Mouse (Mus musculus) neural tube, embryonic 11.5 days (tissue): ENCODE results near the gene Eva1c. TPM values are rescaled to one million over a fixed set of nuclear protein-coding genes. Genes with fewer than 3 reads are reported as not detected.

Experiments
- ATAC-seq: fragments of 200-750 bp; cut with Nextera tagmentation; 2 replicates; pipeline ENCODE4 v1.8.0; 2017; ENCODE audit warnings: moderate number of reproducible peaks, mild to moderate bottlenecking, moderate TSS enrichment, moderate library complexity; ENCODE audit not compliant: insufficient read depth, low FRiP score, low TSS enrichment
- DNase-seq: peaks from one replicate; pipeline ENCODE4 v3.0.0-alpha.2; 2015; ENCODE audit warnings: low spot score
- H3K27ac ChIP-seq: fragments of 300-500 bp; sonication (generic); 2 replicates; pipeline ENCODE4 v1.5.1; 2014; ENCODE audit warnings: low read depth, mild to moderate bottlenecking, low read length
- H3K27me3 ChIP-seq: fragments of 300-500 bp; sonication (generic); 2 replicates; pipeline ENCODE4 v1.6.1; 2014; ENCODE audit warnings: mild to moderate bottlenecking, low read length, mixed read lengths; ENCODE audit not compliant: control insufficient read depth, insufficient read depth
- H3K36me3 ChIP-seq: fragments of 300-500 bp; sonication (generic); 2 replicates; pipeline ENCODE4 v1.6.1; 2014; ENCODE audit warnings: mild to moderate bottlenecking, low read length, moderate library complexity, mixed read lengths; ENCODE audit not compliant: control insufficient read depth, insufficient read depth
- H3K4me1 ChIP-seq: fragments of 300-500 bp; sonication (generic); 2 replicates; pipeline ENCODE4 v1.6.1; 2014; ENCODE audit warnings: low read length, mixed read lengths; ENCODE audit not compliant: control insufficient read depth, insufficient read depth
- H3K4me2 ChIP-seq: fragments of 300-500 bp; sonication (generic); 2 replicates; pipeline ENCODE4 v1.6.1; 2014; ENCODE audit warnings: low read depth, mild to moderate bottlenecking, moderate library complexity
- H3K4me3 ChIP-seq: fragments of 300-500 bp; sonication (generic); 2 replicates; pipeline ENCODE4 v1.5.1; 2014; ENCODE audit warnings: low read depth, low read length
- H3K9ac ChIP-seq: fragments of 300-500 bp; sonication (generic); 2 replicates; pipeline ENCODE4 v1.6.1; 2014; ENCODE audit warnings: mild to moderate bottlenecking, low read length
- H3K9me3 ChIP-seq: fragments of 300-500 bp; sonication (generic); 2 replicates; pipeline ENCODE4 v1.6.1; 2016; ENCODE audit warnings: low read length; ENCODE audit not compliant: control insufficient read depth
- WGBS: fragments of 180-500 bp; shearing (Covaris S2); extraction: QIAGEN DNeasy Blood & Tissue Kit; methylation state at CpG from one replicate; pipeline ENCODE4 v1.1.7; 2014; 5-methylcytosine and 5-hydroxymethylcytosine counted together
- polyA plus RNA-seq: library from polyadenylated mRNA; unstranded; fragments of >200 nt; fragmentation: Nextera tagmentation; extraction: Ambion mirVana; gene quantifications from 2 replicates; pipeline ENCODE4 v1.2.1, GENCODE M21; 2014

The Eva1c gene
- polyA plus RNA-seq, 1 experiment from 2014 or later, result 0.73 TPM

DNA sequence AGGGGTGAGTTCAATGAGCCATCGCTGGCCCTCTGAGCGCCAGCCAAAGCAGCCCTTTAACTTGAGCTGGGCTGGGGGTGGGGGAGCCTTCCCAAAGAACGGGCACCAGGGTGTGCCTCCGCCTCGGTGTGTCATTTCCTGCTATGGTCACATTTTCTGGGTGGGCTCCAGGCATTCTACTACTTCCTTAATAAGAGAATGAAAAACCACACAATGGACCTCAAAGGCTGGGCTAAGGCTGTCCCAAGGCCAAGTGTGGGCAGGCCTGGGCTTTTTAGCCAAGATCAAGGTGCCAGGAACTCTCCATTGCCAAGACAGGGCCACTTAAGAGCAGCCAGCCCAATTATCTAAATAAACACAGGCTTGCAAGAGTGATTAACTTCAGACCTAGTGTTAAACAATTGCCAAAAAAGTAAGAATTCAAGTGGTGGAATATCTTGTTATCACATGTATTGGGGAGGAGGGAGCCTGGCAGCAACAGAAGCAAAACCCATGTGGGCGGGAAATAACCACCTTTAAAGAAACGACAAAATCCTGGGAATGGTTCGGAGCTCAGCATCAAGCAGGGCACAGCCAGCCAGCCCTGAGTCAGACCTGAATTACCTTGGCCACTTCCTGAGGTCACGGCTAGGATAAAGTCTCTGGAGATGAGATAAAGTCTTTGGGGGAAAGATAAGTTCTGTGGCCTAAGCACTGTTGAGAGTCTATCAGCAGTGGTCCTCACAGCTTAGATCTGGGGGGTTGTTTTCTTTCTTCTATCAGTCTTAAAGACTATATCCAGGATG, 59.5 kb downstream of the Eva1c start:
- Histone ChIP-seq H3K27me3 (no peaks in the 10 kb centered on the region), H3K9ac (no peak overlapping the region; the same call in 1 of the 2 replicates), H3K4me1 (no peaks in the 10 kb centered on the region), H3K4me2 (no peak overlapping the region), H3K9me3 (no peaks in the 10 kb centered on the region), H3K4me3 (no peak overlapping the region), H3K27ac (no peak overlapping the region), H3K36me3 (no peaks in the 10 kb centered on the region)
- ATAC-seq (no peak), DNase-seq (no peak)
- 73% methylated on average over 9 of the region's 9 CpGs for WGBS

GRCm38 (mm10) chr16:90890683-90891082, 64.2 kb downstream of the Eva1c start:
- Histone ChIP-seq H3K9ac (no peak overlapping the region), H3K4me1 (no peaks in the 10 kb centered on the region), H3K9me3 (no peaks in the 10 kb centered on the region), H3K4me3 (no peak overlapping the region), H3K27ac (no peak overlapping the region), H3K27me3 (no peaks in the 10 kb centered on the region), H3K4me2 (no peak overlapping the region), H3K36me3 (no peaks in the 10 kb centered on the region)
- ATAC-seq, result no peak
- WGBS, result 87% methylated on average over 9 of the region's 9 CpGs
- DNase-seq, result no peak

- no peak overlapping the region; the same call in 1 of the 2 replicates for H3K9ac ChIP-seq
- H3K27ac ChIP-seq, result no peak overlapping the region
- H3K27me3 ChIP-seq, result no peaks in the 10 kb centered on the region
- DNase-seq (no peak), ATAC-seq (no peak)
- H3K9me3 ChIP-seq, result no peaks in the 10 kb centered on the region
- H3K36me3 ChIP-seq, result no peaks in the 10 kb centered on the region
- no peak overlapping the region for H3K4me3 ChIP-seq
- H3K4me2 ChIP-seq, result no peak overlapping the region
- 69% methylated on average over 14 of the region's 14 CpGs for WGBS
- H3K4me1 ChIP-seq, result no peaks in the 10 kb centered on the region
Measured at GRCm38 (mm10) chr16:90891601-90892000, 65.1 kb downstream of the Eva1c start.

DNA sequence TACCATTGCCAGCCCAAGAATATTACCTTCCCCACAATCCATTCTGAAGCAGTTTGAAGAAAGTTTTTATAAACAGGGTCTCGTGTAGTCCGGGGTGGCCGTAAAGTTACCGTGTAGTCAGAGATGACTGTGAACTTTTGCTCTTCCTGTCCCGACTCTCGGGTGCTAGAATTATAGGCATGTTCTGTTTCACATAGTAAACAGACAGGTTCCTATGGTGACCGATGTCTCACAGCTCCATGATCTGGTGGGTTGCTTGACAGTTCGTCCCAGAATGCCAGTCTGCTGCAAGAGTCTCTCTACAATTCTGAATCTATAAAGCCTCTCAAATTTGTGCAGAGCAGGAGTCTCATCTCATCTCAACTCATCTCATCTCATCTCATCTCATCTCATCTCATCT, 65.6 kb downstream of the Eva1c start:
- Histone ChIP-seq H3K9me3 (no peaks in the 10 kb centered on the region), H3K4me3 (no peak overlapping the region), H3K27ac (no peak overlapping the region), H3K9ac (no peak overlapping the region), H3K27me3 (no peaks in the 10 kb centered on the region), H3K4me1 (no peaks in the 10 kb centered on the region), H3K36me3 (no peaks in the 10 kb centered on the region), H3K4me2 (no peak overlapping the region)
- WGBS, result 72% methylated on average over 8 of the region's 8 CpGs
- ATAC-seq (no peak), DNase-seq (no peak)

GRCm38 (mm10) chr16:90893019-90893418, 66.5 kb downstream of the Eva1c start:
- ATAC-seq (no peak), DNase-seq (no peak)
- H3K4me3 ChIP-seq, result no peak overlapping the region
- no peak overlapping the region for H3K9ac ChIP-seq
- no peaks in the 10 kb centered on the region for H3K4me1 ChIP-seq
- no peak overlapping the region for H3K4me2 ChIP-seq
- no peak overlapping the region for H3K27ac ChIP-seq
- WGBS, result 82% methylated on average over 7 of the region's 7 CpGs
- no peaks in the 10 kb centered on the region for H3K27me3 ChIP-seq
- H3K36me3 ChIP-seq, result no peaks in the 10 kb centered on the region
- H3K9me3 ChIP-seq, result no peaks in the 10 kb centered on the region

DNA sequence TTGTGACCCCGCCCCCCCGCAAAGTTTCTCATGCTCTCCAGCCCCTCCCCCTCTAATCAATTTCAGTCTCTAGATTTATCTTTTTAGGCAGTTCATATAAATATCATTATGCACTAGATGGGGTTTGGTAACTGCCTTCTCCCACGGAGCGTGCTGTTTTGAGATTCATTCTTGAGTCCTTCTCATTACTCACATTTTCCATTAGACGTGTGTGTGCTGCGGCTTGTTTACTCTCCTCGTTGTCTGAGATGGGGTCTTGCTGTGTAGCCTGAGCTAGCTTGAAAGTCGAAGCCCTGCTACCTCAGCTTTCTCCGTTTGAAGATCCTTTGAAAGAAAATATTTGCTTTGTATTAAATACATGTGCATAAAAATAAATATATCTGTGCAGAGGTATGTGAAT, 67.3 kb downstream of the Eva1c start:
- no peak overlapping the region for H3K27ac ChIP-seq
- no peaks in the 10 kb centered on the region for H3K9me3 ChIP-seq
- 67% methylated on average over 9 of the region's 9 CpGs for WGBS
- no peak overlapping the region for H3K4me2 ChIP-seq
- H3K36me3 ChIP-seq, result no peaks in the 10 kb centered on the region
- no peak overlapping the region for H3K4me3 ChIP-seq
- no peaks in the 10 kb centered on the region for H3K27me3 ChIP-seq
- H3K4me1 ChIP-seq, result no peaks in the 10 kb centered on the region
- DNase-seq (no peak), ATAC-seq (no peak)
- H3K9ac ChIP-seq, result no peak overlapping the region

DNA sequence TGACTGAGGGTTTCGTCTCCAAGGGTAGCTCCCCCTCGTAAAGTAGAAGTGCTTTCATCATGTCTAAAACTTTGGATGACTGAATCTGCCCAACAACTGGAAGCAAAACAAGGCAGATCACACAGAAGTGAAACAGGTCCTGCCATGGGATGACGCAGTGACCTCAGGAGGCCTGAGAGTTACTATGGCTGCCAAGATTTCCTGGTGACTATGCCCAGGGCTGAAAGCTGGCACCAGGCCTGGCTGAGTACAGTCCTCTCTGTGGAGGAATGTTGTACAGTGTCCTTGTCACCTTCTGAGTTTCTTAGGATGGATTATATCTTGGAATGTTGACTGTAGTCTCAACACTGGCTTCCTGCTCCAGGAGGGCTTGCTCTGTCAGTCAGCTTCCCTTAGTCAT, 71.1 kb downstream of the Eva1c start:
- WGBS, result 93% methylated on average over 3 of the region's 3 CpGs
- Histone ChIP-seq H3K4me1 (no peaks in the 10 kb centered on the region), H3K4me2 (no peak overlapping the region), H3K27me3 (no peaks in the 10 kb centered on the region), H3K9ac (no peak overlapping the region), H3K9me3 (no peaks in the 10 kb centered on the region), H3K27ac (no peak overlapping the region), H3K4me3 (no peak overlapping the region), H3K36me3 (no peaks in the 10 kb centered on the region)
- DNase-seq (no peak), ATAC-seq (no peak)

- Histone ChIP-seq H3K27me3 (no peaks in the 10 kb centered on the region), H3K27ac (no peak overlapping the region), H3K9ac (no peak overlapping the region), H3K4me2 (no peak overlapping the region), H3K4me3 (no peak overlapping the region), H3K4me1 (no peaks in the 10 kb centered on the region; the same call in 1 of the 2 replicates), H3K36me3 (no peaks in the 10 kb centered on the region), H3K9me3 (no peaks in the 10 kb centered on the region)
- no peak for ATAC-seq
- WGBS, result 49% methylated on average over 12 of the region's 12 CpGs
- peak; percentile 32 for DNase-seq
Measured at GRCm38 (mm10) chr16:90899498-90899897, 73.0 kb downstream of the Eva1c start.

- no peak overlapping the region for H3K4me2 ChIP-seq
- no peak overlapping the region for H3K4me3 ChIP-seq
- no peaks in the 10 kb centered on the region for H3K9me3 ChIP-seq
- no peaks in the 10 kb centered on the region; the same call in 1 of the 2 replicates for H3K4me1 ChIP-seq
- H3K9ac ChIP-seq, result no peak overlapping the region
- no peak for ATAC-seq
- H3K36me3 ChIP-seq, result no peaks in the 10 kb centered on the region
- H3K27ac ChIP-seq, result no peak overlapping the region
- no peak for DNase-seq
- 64% methylated on average over 3 of the region's 4 CpGs for WGBS
- no peaks in the 10 kb centered on the region for H3K27me3 ChIP-seq
Measured at GRCm38 (mm10) chr16:90901364-90901763, 74.8 kb downstream of the Eva1c start.
